Mouse (Mus musculus) liver, embryonic 15.5 days (tissue): ENCODE measurements around the gene Begain. TPM values are rescaled to one million over a fixed set of nuclear protein-coding genes. Genes with fewer than 3 reads are reported as not detected.

Experiments
- ATAC-seq: fragments of 200-750 bp; cut with Nextera tagmentation; 2 replicates; pipeline ENCODE4 v1.8.0; 2017; ENCODE audit warnings: moderate number of reproducible peaks, mild to moderate bottlenecking, moderate library complexity; ENCODE audit not compliant: insufficient read depth
- H3K27ac ChIP-seq: fragments of 300-500 bp; sonication (generic); replicated peaks from 2 replicates; pipeline ENCODE4 v1.5.1; 2015; ENCODE audit warnings: mild to moderate bottlenecking, inconsistent platforms
- H3K27me3 ChIP-seq: fragments of 300-500 bp; sonication (generic); 2 replicates; pipeline ENCODE4 v1.6.1; 2015; ENCODE audit warnings: mild to moderate bottlenecking, inconsistent platforms
- H3K36me3 ChIP-seq: fragments of 300-500 bp; sonication (generic); replicated peaks from 2 replicates; pipeline ENCODE4 v1.6.1; 2015; ENCODE audit warnings: moderate library complexity, mild to moderate bottlenecking, inconsistent platforms
- H3K4me1 ChIP-seq: fragments of 300-500 bp; sonication (generic); replicated peaks from 2 replicates; pipeline ENCODE4 v1.6.1; 2015; ENCODE audit warnings: inconsistent platforms
- H3K4me2 ChIP-seq: fragments of 300-500 bp; sonication (generic); 2 replicates; pipeline ENCODE4 v1.6.1; 2015; ENCODE audit warnings: moderate library complexity, mild to moderate bottlenecking, inconsistent platforms
- H3K4me3 ChIP-seq: fragments of 300-500 bp; sonication (generic); replicated peaks from 2 replicates; pipeline ENCODE4 v1.5.1; 2015; ENCODE audit warnings: mild to moderate bottlenecking, inconsistent platforms
- H3K9ac ChIP-seq: fragments of 300-500 bp; sonication (generic); 2 replicates; pipeline ENCODE4 v1.6.1; 2015; ENCODE audit warnings: moderate library complexity, mild to moderate bottlenecking, inconsistent platforms
- H3K9me3 ChIP-seq: fragments of 300-500 bp; sonication (generic); replicated peaks from 2 replicates; pipeline ENCODE4 v1.6.1; 2016; ENCODE audit warnings: inconsistent platforms
- WGBS: fragments of 180-500 bp; shearing (Covaris S2); methylation state at CpG from one replicate; pipeline ENCODE4 v1.1.7; 2015; ENCODE audit warnings: mixed read lengths; ENCODE audit not compliant: insufficient replicate concordance; 5-methylcytosine and 5-hydroxymethylcytosine counted together
- polyA plus RNA-seq: library from polyadenylated mRNA; unstranded; fragments of >200 nt; fragmentation: Nextera tagmentation; extraction: Ambion mirVana; gene quantifications from 2 replicates; pipeline ENCODE4 v1.2.1, GENCODE M21; 2015

The Begain gene
- polyA plus RNA-seq, 1 experiment from 2014 or later, result 0.69 TPM

DNA sequence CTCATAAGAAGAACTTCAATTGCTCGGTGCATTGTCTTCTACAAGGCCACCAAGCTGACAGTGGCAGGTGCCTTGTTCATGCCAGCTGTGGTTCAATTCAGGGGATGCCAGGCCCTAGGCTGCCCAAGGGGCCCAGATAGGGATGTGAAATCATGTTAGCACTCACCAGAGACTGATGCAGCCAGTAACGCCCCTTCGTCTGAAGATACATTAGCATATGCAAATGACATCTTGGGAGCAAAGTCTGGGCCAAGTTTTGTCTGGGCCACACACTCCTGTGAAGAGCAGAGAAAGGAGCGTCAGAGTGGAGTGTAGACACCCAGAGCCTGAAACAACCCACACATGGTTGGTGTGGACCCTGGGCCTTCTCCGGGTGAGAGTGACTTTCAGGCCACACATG, 17.0 kb upstream of the Begain start:
- Histone ChIP-seq H3K36me3 (no peaks in the 10 kb centered on the region), H3K27me3 (no peaks in the 10 kb centered on the region), H3K9ac (no peak overlapping the region), H3K27ac (no peak overlapping the region), H3K4me1 (no peaks in the 10 kb centered on the region), H3K4me2 (no peak overlapping the region), H3K9me3 (no peaks in the 10 kb centered on the region), H3K4me3 (no peak overlapping the region)
- 65% methylated on average over 5 of the region's 5 CpGs for WGBS
- no peak for ATAC-seq

DNA sequence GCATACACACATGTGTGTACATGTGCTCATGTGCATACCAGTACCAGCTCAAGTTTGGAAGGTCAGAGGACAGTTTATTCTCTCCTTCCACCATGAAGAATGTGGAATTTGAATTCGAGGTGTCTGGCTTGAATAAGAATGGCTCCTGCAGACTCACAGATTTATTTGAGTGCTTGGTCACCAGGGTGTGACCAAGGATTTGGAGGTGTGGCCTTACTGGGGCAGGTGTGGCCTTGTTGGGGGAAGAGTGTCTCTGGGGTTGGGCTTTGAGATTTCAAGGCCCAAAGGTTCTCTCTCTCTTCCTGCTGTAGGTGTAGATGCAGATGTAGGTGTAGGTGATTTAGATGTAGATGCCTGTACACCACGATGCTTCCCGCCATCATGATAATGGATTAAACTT, 15.5 kb upstream of the Begain start:
- Histone ChIP-seq H3K4me1 (no peaks in the 10 kb centered on the region), H3K4me2 (no peak overlapping the region), H3K9ac (no peak overlapping the region), H3K27ac (no peak overlapping the region), H3K4me3 (no peak overlapping the region), H3K36me3 (no peaks in the 10 kb centered on the region), H3K27me3 (no peaks in the 10 kb centered on the region), H3K9me3 (no peaks in the 10 kb centered on the region)
- ATAC-seq, result no peak
- whole genome bisulfite sequencing, result 66% methylated on average over 3 of the region's 3 CpGs

DNA sequence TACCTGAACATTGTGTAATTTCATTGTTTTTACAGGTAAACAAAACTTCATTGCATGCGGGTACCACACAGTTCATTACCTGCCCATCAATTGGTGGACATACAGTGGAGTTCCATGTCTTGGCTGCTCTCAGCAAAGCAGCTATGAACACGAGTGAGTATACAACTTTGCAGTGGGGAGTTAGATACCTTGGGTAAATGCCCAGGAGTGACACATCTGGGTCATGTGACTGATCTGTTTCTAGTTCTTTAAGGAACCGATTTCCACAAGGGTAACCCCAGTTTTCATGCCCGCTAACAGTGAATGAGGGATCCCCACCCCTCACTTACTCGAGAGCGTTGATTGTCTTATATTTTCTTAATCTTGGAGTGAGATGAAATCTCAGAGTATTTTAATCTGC, 9.0 kb upstream of the Begain start:
- Histone ChIP-seq H3K4me2 (no peak overlapping the region), H3K4me3 (no peak overlapping the region), H3K4me1 (no peaks in the 10 kb centered on the region), H3K36me3 (no peaks in the 10 kb centered on the region), H3K9ac (no peak overlapping the region), H3K9me3 (no peaks in the 10 kb centered on the region), H3K27ac (no peak overlapping the region), H3K27me3 (no peaks in the 10 kb centered on the region; the same call in 1 of the 2 replicates)
- WGBS, result 62% methylated on average over 6 of the region's 6 CpGs
- ATAC-seq, result no peak

DNA sequence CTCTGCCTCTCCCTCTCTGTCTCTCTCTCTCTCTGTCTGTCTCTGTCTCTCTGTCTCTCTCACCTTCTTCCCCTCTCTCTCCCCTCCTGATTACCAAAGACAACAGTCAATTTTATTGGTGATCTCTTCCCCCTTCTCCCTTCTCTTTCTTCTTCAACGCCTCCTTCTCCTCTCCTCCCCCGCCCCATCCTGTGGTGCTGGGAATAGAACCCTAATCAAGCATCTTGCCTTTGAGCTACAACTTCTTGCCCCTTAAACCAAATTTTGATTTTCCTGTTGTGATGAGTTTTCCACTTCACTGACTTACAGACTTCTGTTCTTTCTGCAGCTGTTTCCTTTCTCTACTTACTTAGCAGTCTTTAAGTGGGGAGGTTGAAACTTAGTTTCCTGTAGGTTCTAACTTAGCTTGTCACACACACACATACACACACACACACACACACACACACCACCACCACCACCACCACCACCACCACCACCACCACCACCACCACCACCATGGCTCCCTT, 6.8 kb upstream of the Begain start:
- Histone ChIP-seq H3K27me3 (peaks cover 4% of the 10 kb centered on the region), H3K9ac (no peak overlapping the region), H3K4me1 (no peaks in the 10 kb centered on the region), H3K27ac (no peak overlapping the region), H3K36me3 (no peaks in the 10 kb centered on the region), H3K9me3 (no peaks in the 10 kb centered on the region), H3K4me2 (no peak overlapping the region), H3K4me3 (no peak overlapping the region)
- no peak for ATAC-seq
- WGBS, result 37% methylated on average over 2 of the region's 2 CpGs

DNA sequence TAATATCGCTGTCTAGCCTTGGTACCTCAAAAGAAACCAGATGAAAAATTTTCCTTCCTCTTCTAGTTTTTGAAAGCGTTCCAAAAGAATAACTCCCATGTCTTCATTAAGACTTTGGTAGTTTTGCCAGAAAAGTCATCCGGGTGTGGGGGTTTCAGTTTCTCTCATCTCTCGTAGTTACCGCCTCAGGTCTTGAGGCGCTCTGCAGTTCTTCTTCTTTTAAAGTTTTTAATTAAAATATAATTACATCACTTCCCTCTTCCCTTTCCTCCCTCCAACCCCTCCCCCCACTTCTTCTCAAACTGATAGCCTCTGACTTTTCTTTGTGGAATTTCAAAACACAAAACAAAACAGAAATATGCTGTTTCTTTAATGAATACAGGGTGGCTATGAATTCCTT, 6.1 kb upstream of the Begain start:
- Histone ChIP-seq H3K4me1 (no peaks in the 10 kb centered on the region), H3K9me3 (no peaks in the 10 kb centered on the region), H3K27ac (no peak overlapping the region), H3K27me3 (peaks cover 10% of the 10 kb centered on the region), H3K4me3 (no peak overlapping the region), H3K9ac (no peak overlapping the region), H3K4me2 (no peak overlapping the region), H3K36me3 (no peaks in the 10 kb centered on the region)
- WGBS, result 49% methylated on average over 6 of the region's 6 CpGs
- ATAC-seq, result no peak

DNA sequence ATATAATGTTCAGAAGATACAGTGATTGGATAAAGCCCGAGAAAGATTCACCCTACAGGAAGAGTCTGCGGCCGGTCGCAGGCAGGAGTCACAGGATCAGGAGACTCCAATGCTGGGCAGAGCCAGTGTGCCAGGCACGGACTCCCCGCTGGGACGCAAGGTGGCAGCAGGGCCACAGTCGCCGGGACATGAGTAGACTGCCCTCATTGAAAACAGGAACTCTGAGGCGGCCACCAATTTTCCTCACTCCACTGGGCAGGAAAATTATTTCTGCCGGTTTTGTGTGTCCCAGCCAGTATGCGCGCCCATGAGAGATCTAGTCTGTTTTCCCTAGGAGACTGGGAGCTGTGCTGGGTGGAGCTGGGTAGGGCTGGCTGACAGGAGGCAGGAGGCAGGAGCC, 3.2 kb upstream of the Begain start:
- H3K27me3 ChIP-seq, result peaks cover 35% of the 10 kb centered on the region
- ATAC-seq, result no peak
- 68% methylated on average over 13 of the region's 13 CpGs for WGBS
- no peak overlapping the region for H3K9ac ChIP-seq
- H3K27ac ChIP-seq, result no peak overlapping the region
- no peak overlapping the region for H3K4me2 ChIP-seq
- H3K4me3 ChIP-seq, result no peak overlapping the region
- H3K9me3 ChIP-seq, result no peaks in the 10 kb centered on the region
- no peaks in the 10 kb centered on the region for H3K36me3 ChIP-seq
- peaks cover 3% of the 10 kb centered on the region; the same call in 1 of the 2 replicates for H3K4me1 ChIP-seq

DNA sequence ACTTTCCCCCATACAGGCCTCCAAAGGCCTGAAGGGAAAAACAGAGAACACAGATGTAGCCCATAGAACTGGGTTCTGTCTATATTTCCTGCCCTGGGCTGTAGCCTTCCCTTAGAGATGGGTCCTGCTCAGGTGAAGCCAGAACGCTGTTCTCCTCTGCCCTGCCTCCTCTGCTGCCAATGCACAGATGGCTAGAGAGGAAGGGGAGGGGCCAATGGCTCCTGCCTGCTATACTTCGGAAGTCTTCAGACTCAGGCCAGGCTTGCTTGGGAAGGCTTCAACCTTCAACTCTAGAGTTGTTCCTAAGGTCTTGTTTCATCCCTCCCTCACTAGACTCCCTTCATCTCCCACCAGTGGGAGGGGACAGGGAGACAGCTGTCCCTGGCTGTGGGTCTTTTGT, 1.7 kb upstream of the Begain start:
- H3K27me3 ChIP-seq, result peaks cover 35% of the 10 kb centered on the region
- no peaks in the 10 kb centered on the region for H3K36me3 ChIP-seq
- H3K4me2 ChIP-seq, result no peak overlapping the region
- H3K4me3 ChIP-seq, result no peak overlapping the region
- no peak for ATAC-seq
- H3K9ac ChIP-seq, result no peak overlapping the region
- WGBS, result 18% methylated on average over 2 of the region's 2 CpGs
- H3K4me1 ChIP-seq, result peaks cover 3% of the 10 kb centered on the region; the same call in 1 of the 2 replicates
- no peak overlapping the region for H3K27ac ChIP-seq
- H3K9me3 ChIP-seq, result no peaks in the 10 kb centered on the region

DNA sequence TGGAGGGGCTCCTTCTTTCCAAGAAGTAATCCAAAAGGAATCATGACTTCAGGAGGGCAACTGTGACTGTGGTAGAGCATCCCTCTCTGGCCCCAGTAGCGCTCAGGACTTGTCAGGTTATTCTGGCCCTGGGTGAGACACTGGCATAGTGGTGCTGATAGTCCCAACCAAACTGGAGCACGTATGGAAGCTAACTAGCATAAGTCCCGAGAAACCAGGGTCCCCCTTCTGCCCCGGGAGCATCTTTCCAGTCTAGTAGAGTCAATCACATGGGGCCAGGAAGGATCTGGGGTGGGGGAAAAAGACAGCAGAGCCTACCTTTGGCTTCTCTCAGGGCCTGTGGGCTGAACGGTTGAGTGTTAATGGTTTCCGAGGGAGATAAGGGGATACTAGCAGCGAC, 721 bp upstream of the Begain start:
- no peak overlapping the region for H3K4me2 ChIP-seq
- whole genome bisulfite sequencing, result 31% methylated on average over 7 of the region's 7 CpGs
- H3K27me3 ChIP-seq, result peaks cover 35% of the 10 kb centered on the region
- no peak overlapping the region for H3K27ac ChIP-seq
- no peak overlapping the region for H3K9ac ChIP-seq
- H3K4me1 ChIP-seq, result peaks cover 3% of the 10 kb centered on the region; the same call in 1 of the 2 replicates
- H3K36me3 ChIP-seq, result no peaks in the 10 kb centered on the region
- ATAC-seq, result no peak
- H3K9me3 ChIP-seq, result no peaks in the 10 kb centered on the region
- H3K4me3 ChIP-seq, result no peak overlapping the region

DNA sequence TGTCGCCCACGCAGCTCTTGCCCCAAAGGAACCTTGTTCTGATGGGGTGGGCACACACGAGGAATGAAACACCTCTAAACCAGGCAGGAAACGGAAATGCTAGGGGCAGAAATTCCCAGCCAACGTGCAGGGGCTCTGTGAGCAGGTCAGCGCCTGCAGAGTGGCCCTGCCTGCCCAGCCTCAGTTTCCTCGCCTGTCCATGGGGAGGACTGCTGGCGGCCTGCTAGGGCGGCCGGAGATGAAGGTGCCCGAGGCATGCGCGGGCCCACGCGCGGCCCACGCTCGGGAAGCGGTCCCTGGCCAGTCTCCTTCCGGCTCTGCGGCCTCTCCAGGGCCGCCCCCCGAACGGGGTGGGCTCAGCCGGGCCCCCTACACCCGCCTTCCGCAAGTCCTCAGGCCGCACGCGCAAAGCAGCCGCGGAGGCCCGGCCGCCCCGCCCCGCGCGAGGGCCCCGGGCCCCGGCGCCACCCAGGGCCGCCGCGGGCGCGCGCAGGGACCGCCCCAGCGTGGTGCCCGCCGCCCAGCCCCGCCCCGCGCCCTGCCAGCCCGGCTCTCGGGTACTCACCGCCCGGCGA, 369 bp downstream of the Begain start:
- H3K4me2 ChIP-seq, result peak overlapping the region; percentile 64
- peak overlapping the region; percentile 48 for H3K4me3 ChIP-seq
- H3K9ac ChIP-seq, result peak overlapping the region; percentile 11; the same call in 1 of the 2 replicates
- peaks cover 35% of the 10 kb centered on the region for H3K27me3 ChIP-seq
- peak; percentile 54 for ATAC-seq
- no peaks in the 10 kb centered on the region for H3K9me3 ChIP-seq
- peaks cover 3% of the 10 kb centered on the region; the same call in 1 of the 2 replicates for H3K4me1 ChIP-seq
- 2% methylated on average over 58 of the region's 59 CpGs for WGBS
- no peaks in the 10 kb centered on the region for H3K36me3 ChIP-seq
- no peak overlapping the region for H3K27ac ChIP-seq

DNA sequence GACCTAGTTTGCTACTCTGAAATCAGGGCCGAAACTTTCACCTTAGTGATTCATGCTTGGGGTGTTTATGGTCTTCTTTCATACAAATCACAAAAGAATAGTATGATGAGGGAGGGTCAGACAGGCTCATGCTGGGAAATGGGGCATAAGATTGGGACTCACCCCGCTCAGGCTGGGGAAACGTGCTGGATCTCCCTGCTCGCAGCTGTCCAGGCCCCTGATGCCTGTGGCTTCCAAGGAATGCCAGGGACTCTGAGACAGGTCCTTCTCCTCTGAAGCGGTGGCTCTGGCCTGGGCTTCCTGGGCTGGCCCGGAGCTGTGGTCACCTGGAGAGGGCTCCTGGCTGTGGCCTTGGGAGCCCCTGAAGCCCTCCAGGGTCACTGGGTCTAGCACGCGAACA, 9.4 kb downstream of the Begain start:
- Histone ChIP-seq H3K27ac (no peak overlapping the region), H3K9ac (no peak overlapping the region), H3K4me2 (no peak overlapping the region), H3K9me3 (no peaks in the 10 kb centered on the region), H3K36me3 (no peaks in the 10 kb centered on the region), H3K27me3 (peaks cover 33% of the 10 kb centered on the region), H3K4me1 (0 out of 2 replicates have a peak, but pooled peaks cover under 1% of the 10 kb centered on the region), H3K4me3 (no peak overlapping the region)
- 71% methylated on average over 8 of the region's 8 CpGs for WGBS
- no peak for ATAC-seq

DNA sequence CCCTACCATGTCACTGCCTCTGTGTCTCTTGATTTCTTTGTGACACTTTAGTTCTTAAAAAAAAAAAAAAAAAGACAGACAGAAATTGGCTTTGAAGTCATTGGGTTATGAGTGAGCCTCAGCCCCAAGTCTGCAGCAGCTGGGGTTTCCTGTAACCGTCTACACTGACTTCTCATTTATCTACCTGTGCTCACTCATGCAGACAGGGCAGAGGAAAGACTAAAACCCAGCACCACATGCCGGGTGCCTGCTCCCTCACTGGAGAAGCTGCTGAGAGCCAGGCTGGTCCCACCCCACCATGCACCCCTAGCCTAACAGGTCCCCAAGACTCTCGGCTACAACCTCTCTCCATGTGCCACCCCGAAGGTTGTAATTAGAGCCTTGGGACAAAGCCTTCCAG, 10.3 kb downstream of the Begain start:
- WGBS, result 33% methylated on average over 4 of the region's 4 CpGs
- no peak overlapping the region for H3K9ac ChIP-seq
- ATAC-seq, result no peak
- no peaks in the 10 kb centered on the region for H3K9me3 ChIP-seq
- no peak overlapping the region for H3K4me3 ChIP-seq
- peaks cover 43% of the 10 kb centered on the region for H3K27me3 ChIP-seq
- H3K36me3 ChIP-seq, result no peaks in the 10 kb centered on the region
- no peak overlapping the region for H3K27ac ChIP-seq
- H3K4me2 ChIP-seq, result no peak overlapping the region
- H3K4me1 ChIP-seq, result 0 out of 2 replicates have a peak, but pooled peaks cover 8% of the 10 kb centered on the region
